Mouse (Mus musculus) heart, adult 2 months (tissue): ENCODE measurements around the gene Gramd1a.

Source experiments
- CTCF ChIP-seq: fragments of 200-600 bp; IDR thresholded peaks from 2 replicates; pipeline ENCODE4 v1.8.1; 2022; ENCODE audit warnings: antibody characterized with exemption, mild to moderate bottlenecking, moderate library complexity
- EP300 ChIP-seq: fragments of 200-500 bp; IDR thresholded peaks from 2 replicates; pipeline ENCODE4 v1.6.1; 2011; ENCODE audit warnings: low read depth, low read length, control low read depth; ENCODE audit not compliant: insufficient read depth
- POLR2A ChIP-seq: fragments of 200-500 bp; IDR thresholded peaks from 2 replicates; pipeline ENCODE4 v1.6.1; 2011; ENCODE audit warnings: mild to moderate bottlenecking, low read depth, low read length, control low read depth; ENCODE audit not compliant: insufficient read depth

GRCm38 (mm10) chr7:31126211-31126751 lies 29.4 kb downstream of the Gramd1a start:
- TF ChIP-seq CTCF (no peak), POLR2A (no peak), EP300 (no peak)
